Mouse (Mus musculus): ENCODE data around the gene E130309D02Rik. TPM values are rescaled to one million over a fixed set of nuclear protein-coding genes. Genes with fewer than 3 reads are reported as not detected.
A peak's percentile ranks its signal among the peaks of the same experiment; 100 is the strongest.

The E130309D02Rik gene
- polyA plus RNA-seq, 1 experiment from 2014 or later: 27.4 TPM

DNA sequence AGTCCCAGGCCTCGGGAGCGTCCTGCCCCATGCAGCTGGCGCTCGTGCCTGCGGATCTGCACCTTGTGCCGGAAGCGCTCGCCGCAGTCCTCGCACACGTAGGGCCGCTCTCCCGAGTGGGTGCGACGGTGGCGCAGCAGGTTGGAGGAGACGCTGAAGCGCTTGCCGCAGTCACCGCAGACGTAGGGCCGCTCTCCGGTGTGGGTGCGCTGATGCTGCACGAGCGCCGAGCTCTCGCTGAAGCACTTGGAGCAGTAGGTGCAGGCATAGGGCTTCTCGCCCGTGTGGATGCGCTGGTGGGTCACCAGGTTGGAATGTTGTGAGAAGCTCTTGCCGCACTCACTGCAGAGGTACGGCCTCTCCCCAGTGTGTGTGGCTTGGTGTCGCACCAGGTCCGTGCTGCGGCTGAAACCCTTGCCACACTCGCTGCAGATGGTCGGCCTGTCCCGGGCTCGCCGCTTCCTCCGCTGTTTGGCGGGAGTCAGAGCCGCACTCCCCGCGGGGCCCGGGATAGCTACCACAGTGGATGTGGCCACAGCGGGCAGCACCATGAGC is 27.3 kb downstream of the E130309D02Rik start:
- H3K4me1 ChIP-seq (replicated peaks): peaks cover 16% of the 10 kb centered on the region
- DNase-seq (no peak), ATAC-seq (ENCODE audit: low read depth) (no peak)
- H3K36me3 ChIP-seq: no peaks in the 10 kb centered on the region
- H3K4me2 ChIP-seq: peak overlapping the region; percentile 49
- WGBS (ENCODE audit: insufficient replicate concordance): 3% methylated on average over 48 of the region's 48 CpGs
- no peaks in the 10 kb centered on the region for H3K9me3 ChIP-seq (replicated peaks)
- peaks cover 85% of the 10 kb centered on the region for H3K27me3 ChIP-seq
- no peak overlapping the region for H3K9ac ChIP-seq
- no peak overlapping the region for H3K27ac ChIP-seq
- peak overlapping the region; percentile 33 for H3K4me3 ChIP-seq (replicated peaks)

DNA sequence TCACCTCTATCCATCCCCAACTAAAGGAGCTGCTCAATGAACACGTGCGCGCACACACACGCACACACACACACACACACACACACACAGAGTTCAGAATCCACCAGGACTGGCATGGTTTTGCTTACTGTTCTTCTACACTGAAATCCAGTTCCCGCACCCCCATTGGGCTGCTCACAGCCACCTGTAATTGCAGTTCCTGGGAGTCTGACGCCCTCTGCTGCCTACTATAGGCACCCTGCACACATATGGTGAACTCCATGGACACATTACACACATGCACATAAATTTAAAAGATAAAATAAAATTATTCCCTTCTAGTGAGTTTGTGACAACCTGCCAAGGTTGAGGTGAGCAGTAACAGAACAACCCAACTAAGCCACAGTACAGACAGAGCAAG is 30.4 kb downstream of the E130309D02Rik start:
- 40% methylated on average over 6 of the region's 6 CpGs for WGBS (ENCODE audit: insufficient replicate concordance)
- ATAC-seq (ENCODE audit: low read depth): no peak
- peaks cover 63% of the 10 kb centered on the region for H3K27me3 ChIP-seq

DNA sequence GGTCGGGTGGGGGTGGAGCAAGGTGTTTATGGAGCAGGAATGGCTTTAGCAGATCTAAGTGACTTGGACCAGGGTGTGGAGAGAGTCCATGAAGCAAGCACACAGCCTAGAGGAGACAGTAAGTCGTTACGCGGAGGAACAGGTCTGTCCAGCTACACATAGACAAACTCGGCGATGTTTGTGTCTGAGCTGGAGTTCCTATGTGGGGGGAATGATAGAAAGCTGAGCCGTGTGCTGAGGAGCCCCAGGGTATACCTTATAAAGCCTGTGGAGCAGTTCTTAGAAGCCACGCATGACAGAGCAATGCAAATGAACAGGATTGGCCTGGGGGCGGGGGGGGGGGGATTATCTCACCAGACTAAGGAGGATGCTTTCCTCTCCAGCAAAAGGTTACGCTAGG is 35.9 kb downstream of the E130309D02Rik start:
- no peaks in the 10 kb centered on the region for H3K36me3 ChIP-seq
- ATAC-seq (ENCODE audit: low read depth) (no peak), DNase-seq (no peak)
- H3K9ac ChIP-seq: no peak overlapping the region
- H3K9me3 ChIP-seq (replicated peaks): no peaks in the 10 kb centered on the region
- 40% methylated on average over 10 of the region's 10 CpGs for WGBS (ENCODE audit: insufficient replicate concordance)
- peaks cover 49% of the 10 kb centered on the region for H3K27me3 ChIP-seq
- H3K27ac ChIP-seq: no peak overlapping the region
- no peak overlapping the region for H3K4me3 ChIP-seq (replicated peaks)
- no peak overlapping the region for H3K4me2 ChIP-seq
- H3K4me1 ChIP-seq (replicated peaks): no peaks in the 10 kb centered on the region

More for the DNA sequence above, 30.4 kb downstream of the E130309D02Rik start:
- DNase-seq: no peak
- Histone ChIP-seq H3K9me3 (replicated peaks) (no peaks in the 10 kb centered on the region), H3K27ac (no peak overlapping the region), H3K9ac (no peak overlapping the region), H3K4me3 (replicated peaks) (no peak overlapping the region), H3K4me2 (no peak overlapping the region), H3K4me1 (replicated peaks) (peaks cover 16% of the 10 kb centered on the region), H3K36me3 (no peaks in the 10 kb centered on the region)

DNA sequence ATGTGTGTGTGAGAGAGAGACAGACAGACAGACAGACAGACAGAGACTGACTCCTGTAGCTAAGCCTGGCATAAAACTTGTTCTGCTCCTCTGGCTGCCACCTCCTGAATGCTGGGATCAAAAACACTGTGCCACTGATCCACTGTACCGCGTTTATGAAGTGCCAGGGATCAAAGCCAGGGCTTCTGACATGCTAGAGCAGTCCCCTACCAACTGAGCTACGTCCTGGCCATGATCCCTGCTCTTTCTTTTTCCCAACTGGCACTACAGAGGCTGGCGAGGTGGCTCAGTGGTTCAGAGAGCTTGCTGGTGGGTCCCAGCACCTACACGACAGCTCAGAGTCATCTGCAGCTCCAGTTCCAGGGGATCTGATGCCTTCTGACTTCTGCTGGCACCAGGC is 39.4 kb downstream of the E130309D02Rik start:
- Histone ChIP-seq H3K9me3 (replicated peaks) (no peaks in the 10 kb centered on the region), H3K27me3 (peaks cover 57% of the 10 kb centered on the region), H3K4me3 (replicated peaks) (no peak overlapping the region), H3K4me1 (replicated peaks) (no peaks in the 10 kb centered on the region), H3K9ac (no peak overlapping the region), H3K4me2 (no peak overlapping the region), H3K27ac (no peak overlapping the region), H3K36me3 (no peaks in the 10 kb centered on the region)
- WGBS (ENCODE audit: insufficient replicate concordance): 26% methylated on average over 5 of the region's 5 CpGs
- ATAC-seq (ENCODE audit: low read depth): no peak
- DNase-seq: no peak

DNA sequence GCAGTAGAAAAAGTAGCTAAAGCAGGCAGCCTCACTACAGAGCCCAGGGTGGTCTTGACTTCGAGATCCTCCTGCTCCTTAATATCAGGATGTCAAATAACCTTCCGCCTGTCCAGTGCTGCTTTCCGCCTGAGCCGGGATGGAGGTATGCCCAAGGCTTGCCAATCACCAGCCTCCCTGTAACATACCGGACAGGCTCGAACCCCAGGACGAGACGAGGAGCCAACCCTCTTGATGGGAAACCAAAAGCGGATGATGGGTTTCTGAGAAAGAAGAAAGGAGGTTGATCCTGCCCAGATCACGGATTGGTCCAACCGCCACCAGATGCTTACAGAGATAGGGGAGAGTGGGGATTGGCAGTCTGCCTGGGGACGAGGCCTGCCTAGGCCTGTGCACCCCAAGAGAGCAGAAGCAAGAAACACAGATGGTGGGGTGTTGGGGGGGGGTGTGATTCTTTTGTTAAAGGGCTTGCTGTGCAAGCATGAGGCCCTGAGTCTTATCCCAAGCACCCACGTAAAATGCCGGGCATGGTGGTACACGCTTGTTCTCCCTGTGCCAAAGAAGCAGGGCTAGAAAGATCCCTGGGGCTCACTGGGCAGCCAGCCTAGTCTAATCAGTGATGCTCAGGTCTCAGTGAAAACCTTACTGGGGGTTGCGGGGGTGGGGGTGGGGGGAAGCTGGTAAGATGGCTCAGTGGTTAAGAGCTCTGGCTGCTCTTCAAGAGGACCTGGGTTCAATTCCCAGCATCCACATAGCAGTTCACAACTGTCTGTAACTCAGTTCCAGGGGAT is 42.4 kb downstream of the E130309D02Rik start:
- Histone ChIP-seq H3K36me3 (no peaks in the 10 kb centered on the region), H3K9me3 (replicated peaks) (no peaks in the 10 kb centered on the region), H3K4me3 (replicated peaks) (no peak overlapping the region), H3K4me2 (no peak overlapping the region), H3K27me3 (peaks cover 55% of the 10 kb centered on the region), H3K4me1 (replicated peaks) (peaks cover 17% of the 10 kb centered on the region), H3K27ac (no peak overlapping the region), H3K9ac (no peak overlapping the region)
- ATAC-seq (ENCODE audit: low read depth) (no peak), DNase-seq (no peak)
- 72% methylated on average over 16 of the region's 16 CpGs for WGBS (ENCODE audit: insufficient replicate concordance)

DNA sequence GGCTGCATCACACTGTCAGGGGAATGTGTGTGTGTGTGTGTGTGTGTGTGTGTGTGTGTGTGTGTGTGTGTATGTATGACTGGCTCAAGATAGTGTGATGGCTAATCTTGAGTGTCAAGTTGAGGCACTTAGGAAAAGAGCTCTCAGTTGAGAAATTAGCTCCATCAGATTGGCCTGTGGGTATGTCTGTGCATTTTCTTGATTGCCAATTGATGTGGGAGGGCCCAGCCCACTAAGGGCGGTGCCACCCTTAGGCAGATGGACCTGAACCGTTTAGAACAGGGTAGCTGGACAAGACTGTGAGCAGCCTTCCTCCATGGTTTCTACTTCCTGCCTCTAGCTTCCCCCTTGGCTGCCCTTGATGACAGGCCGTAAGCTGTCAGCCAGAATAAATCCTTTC is 43.1 kb downstream of the E130309D02Rik start:
- no peak overlapping the region for H3K27ac ChIP-seq
- no peaks in the 10 kb centered on the region for H3K36me3 ChIP-seq
- H3K9ac ChIP-seq: no peak overlapping the region
- H3K4me3 ChIP-seq (replicated peaks): no peak overlapping the region
- no peak for ATAC-seq (ENCODE audit: low read depth)
- H3K27me3 ChIP-seq: peaks cover 48% of the 10 kb centered on the region
- H3K4me2 ChIP-seq: no peak overlapping the region
- 47% methylated on average over 3 of the region's 3 CpGs for WGBS (ENCODE audit: insufficient replicate concordance)
- H3K9me3 ChIP-seq (replicated peaks): no peaks in the 10 kb centered on the region
- DNase-seq: no peak
- H3K4me1 ChIP-seq (replicated peaks): peaks cover 17% of the 10 kb centered on the region

DNA sequence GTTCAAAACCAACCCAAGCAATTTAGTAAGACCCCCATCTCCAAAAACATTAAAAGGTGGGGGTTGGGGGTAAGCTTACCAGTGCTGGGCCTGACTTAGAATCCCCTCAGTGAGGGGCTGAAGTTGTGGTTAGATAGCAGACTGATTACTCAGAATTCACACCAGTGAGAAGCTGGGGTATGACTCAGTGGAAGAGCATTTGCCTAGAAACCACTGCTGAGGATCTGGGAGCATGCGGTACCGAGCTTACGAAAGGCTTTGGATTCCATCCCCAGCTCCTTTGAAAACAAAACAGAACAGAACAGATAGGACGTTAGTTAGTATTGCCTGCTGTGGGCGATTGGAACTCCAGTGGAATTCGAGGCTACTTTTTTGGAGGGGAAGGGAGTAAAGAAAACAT is 43.5 kb downstream of the E130309D02Rik start:
- no peaks in the 10 kb centered on the region for H3K36me3 ChIP-seq
- H3K27ac ChIP-seq: no peak overlapping the region
- H3K27me3 ChIP-seq: peaks cover 44% of the 10 kb centered on the region
- no peak overlapping the region for H3K4me2 ChIP-seq
- peaks cover 17% of the 10 kb centered on the region for H3K4me1 ChIP-seq (replicated peaks)
- H3K9ac ChIP-seq: no peak overlapping the region
- WGBS (ENCODE audit: insufficient replicate concordance): 59% methylated on average over 6 of the region's 6 CpGs
- ATAC-seq (ENCODE audit: low read depth) (no peak), DNase-seq (no peak)
- no peak overlapping the region for H3K4me3 ChIP-seq (replicated peaks)
- H3K9me3 ChIP-seq (replicated peaks): no peaks in the 10 kb centered on the region

DNA sequence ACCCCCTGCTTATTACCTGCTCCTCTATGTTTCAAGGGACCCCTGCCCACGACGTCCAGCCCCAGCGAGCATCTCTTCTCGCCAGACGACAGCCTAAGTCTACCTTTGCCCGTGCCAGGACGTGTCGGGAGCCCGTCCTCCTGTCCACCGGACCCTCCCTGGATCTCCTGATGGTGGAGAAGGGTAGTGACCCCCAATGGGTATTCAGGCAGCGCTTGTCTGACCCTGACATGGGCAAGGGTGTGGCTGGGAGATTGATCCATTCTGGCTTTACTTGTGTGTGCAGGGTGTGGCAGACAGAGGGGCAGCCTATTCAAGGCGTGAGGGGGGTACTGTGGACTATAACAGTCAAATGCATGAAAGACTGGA is 45.0 kb downstream of the E130309D02Rik start:
- WGBS (ENCODE audit: insufficient replicate concordance): 10% methylated on average over 12 of the region's 12 CpGs
- no peaks in the 10 kb centered on the region for H3K9me3 ChIP-seq (replicated peaks)
- peak overlapping the region; percentile 75 for H3K9ac ChIP-seq
- ATAC-seq (ENCODE audit: low read depth): peak; percentile 5
- peak overlapping the region; percentile 72 for H3K4me3 ChIP-seq (replicated peaks)
- DNase-seq: no peak
- peak overlapping the region; percentile 87 for H3K4me2 ChIP-seq
- H3K36me3 ChIP-seq: no peaks in the 10 kb centered on the region
- H3K27ac ChIP-seq: no peak overlapping the region
- H3K27me3 ChIP-seq: peaks cover 29% of the 10 kb centered on the region
- peaks cover 17% of the 10 kb centered on the region for H3K4me1 ChIP-seq (replicated peaks)

DNA sequence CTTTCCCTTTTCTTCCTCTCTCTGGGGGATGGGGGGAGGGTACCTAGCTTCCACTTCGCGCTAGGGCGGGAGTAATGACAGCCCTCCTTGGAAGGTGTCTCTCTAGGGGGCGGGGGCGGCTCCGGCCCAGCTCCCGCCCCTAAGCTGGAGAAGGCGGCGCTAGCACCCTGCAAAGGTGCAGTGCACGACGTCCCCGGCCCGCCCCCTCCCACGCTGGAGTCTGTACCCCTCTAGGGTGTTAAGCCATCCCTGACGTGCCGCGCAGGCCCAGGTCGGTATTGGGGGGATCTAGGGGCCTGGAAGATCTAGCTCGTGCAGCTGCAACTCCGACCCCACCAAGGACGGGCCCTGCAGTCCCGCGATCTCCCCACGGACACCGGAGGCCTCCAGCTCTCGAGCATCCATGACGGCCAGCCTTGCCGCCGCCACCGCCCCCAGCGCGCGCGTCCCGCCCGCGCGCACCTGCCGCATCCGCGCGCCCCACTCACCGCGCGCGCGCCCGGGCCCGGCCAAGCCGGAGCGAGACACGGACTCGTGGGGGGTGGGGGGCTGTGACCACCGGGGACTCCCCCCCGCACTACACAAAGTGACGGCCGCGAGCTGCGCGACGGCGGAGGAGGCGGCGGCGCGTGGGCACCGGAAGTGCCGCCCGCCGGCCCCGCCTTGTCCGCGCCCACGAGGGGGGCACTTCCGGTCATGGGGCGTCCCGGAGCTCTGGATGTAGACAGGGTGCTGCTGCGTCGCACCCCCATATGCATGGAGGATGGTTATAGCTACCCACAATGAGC is 45.6 kb downstream of the E130309D02Rik start, which contains the start of gene Zfp316:
Gene Zfp316, minus strand, starts transcription at position 660 of the 788 bp plus-strand sequence.
- Histone ChIP-seq H3K36me3 (no peaks in the 10 kb centered on the region), H3K9me3 (replicated peaks) (no peaks in the 10 kb centered on the region), H3K27ac (no peak within 1 kb of the TSS), H3K27me3 (peaks cover 27% of the 10 kb centered on the region), H3K4me2 (peak within 1 kb of the TSS; percentile 87), H3K4me1 (replicated peaks) (peaks cover 17% of the 10 kb centered on the region), H3K4me3 (replicated peaks) (peak within 1 kb of the TSS; percentile 72), H3K9ac (peak within 1 kb of the TSS; percentile 75)
- under 1% methylated on average over 70 of the region's 79 CpGs for WGBS (ENCODE audit: insufficient replicate concordance)
- no peak for DNase-seq
- ATAC-seq (ENCODE audit: low read depth): peak; percentile 61

DNA sequence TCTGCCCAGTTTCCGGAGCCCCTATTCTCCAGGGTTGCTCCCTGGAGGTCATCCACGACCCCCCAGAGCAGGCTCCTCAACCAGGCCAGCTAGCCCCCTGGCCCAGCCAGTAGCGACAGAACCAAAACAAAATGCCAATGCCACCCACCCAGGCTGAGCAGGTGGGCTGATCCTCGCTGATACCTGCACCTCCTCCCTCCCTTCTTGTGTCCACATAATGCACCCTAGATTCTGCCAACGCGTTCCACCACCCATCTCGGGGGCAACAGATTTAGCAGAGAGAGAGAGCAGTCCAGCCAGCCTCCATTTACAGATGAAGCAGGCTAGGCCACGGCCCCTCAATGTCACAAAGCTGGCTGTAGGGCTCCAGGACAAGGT is 46.2 kb downstream of the E130309D02Rik start:
- no peak; the same call in 1 of the 2 replicates for ATAC-seq (ENCODE audit: low read depth)
- H3K9me3 ChIP-seq (replicated peaks): no peaks in the 10 kb centered on the region

DNA sequence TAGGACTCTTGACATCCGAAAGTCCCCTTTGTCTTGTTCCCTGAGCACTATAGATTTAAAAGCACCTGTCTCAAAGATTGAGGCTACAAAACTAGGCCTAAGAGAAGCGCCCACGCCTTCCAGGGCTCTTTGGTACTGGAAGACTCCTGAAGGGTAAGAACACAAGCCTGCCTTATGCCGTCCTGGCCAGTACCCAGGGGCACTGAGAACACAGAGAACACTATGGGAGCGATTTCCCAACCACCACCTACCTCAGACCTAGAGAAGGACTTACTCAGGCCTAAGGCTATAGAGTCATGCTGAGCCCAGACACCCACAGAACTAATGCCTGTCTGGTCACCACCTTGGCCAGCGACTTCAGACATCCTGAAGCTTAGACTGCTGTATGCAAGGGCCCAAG is 48.4 kb downstream of the E130309D02Rik start:
- H3K9ac ChIP-seq: no peak overlapping the region
- H3K9me3 ChIP-seq (replicated peaks): no peaks in the 10 kb centered on the region
- H3K27ac ChIP-seq: no peak overlapping the region
- ATAC-seq (ENCODE audit: low read depth) (no peak), DNase-seq (no peak)
- peaks cover 17% of the 10 kb centered on the region for H3K4me1 ChIP-seq (replicated peaks)
- no peak overlapping the region for H3K4me3 ChIP-seq (replicated peaks)
- no peak overlapping the region for H3K4me2 ChIP-seq
- peaks cover 27% of the 10 kb centered on the region for H3K27me3 ChIP-seq
- 64% methylated on average over 6 of the region's 6 CpGs for whole genome bisulfite sequencing (ENCODE audit: insufficient replicate concordance)
- H3K36me3 ChIP-seq: no peaks in the 10 kb centered on the region

More for the DNA sequence above, 46.2 kb downstream of the E130309D02Rik start:
- Histone ChIP-seq H3K4me2 (peak overlapping the region; percentile 87), H3K4me3 (replicated peaks) (peak overlapping the region; percentile 72), H3K36me3 (no peaks in the 10 kb centered on the region), H3K9ac (no peak overlapping the region), H3K27ac (no peak overlapping the region), H3K27me3 (peaks cover 27% of the 10 kb centered on the region), H3K4me1 (replicated peaks) (peaks cover 17% of the 10 kb centered on the region)
- WGBS (ENCODE audit: insufficient replicate concordance): 32% methylated on average over 8 of the region's 8 CpGs
- DNase-seq: no peak

All from liver, embryonic 13.5 days (tissue).